Mouse (Mus musculus): ENCODE measurements around the gene Xaf1.

The Xaf1 gene

DNA sequence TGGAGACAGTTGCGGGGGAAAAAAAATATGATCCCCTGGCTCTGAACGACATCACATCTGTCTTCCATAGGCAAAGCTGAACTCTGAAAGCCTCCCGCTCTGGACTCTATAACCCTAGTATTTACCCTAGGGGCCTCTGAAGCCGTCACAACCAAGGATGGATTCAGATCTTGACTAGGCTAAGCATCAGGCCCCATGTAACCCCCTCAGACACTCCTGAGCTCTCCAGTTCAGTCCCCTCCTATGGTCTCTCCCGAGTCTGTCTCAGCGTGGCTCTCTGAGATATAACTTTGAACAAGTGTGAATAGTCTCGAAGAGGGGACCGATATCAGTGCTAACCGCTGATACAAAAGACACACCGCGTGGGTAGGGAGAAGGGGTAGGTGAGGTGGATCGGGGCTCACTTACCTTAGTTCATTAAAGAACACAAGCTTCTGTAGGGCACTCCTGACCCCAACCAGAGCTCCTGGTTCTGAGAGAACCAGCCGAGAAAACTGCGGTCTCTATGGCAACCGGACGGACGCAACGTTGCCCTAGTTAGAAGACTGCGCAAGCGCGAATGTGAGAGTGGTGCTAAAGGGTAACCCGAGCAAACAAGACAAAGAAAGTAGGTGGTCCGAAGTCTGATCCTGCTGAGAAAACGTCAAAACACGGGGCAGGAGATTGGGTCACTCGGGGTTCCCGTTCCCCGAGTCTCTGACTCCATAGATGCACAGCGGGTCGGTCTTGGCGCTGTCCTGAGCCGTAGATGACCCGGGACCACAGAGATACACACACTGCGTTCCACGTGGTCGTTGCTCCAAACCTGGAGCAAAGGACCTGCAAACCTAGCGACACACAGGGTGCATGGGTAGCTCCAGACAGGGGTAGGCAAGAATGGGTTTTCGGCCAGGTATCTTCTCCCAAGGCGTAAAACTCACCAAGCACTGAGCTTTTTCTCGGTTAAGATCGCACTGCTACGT, 60.2 kb downstream of the Xaf1 start:
- DNase-seq (ENCODE audit: low spot score), result no peak

DNA sequence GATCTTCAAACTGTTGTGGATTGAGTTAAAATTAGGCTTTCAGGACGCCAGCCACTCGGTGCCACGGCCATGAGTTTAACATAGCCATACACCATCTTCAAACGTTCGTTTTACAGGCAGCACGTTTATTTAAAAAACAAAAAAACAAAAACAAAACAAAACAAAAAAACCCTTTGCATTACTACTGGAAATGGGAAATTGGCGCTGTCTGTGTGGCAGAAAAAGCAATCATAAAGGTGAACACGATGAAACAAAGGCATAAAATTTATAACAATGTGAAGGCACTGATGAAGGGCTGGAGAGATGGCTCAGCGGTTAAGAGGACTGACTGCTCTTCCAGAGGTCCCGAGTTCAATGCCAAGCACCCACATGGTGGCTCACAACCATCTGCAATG, 60.9 kb downstream of the Xaf1 start, which contains the start of gene Tekt1:
Gene Tekt1, minus strand, starts transcription at position 96 of the 395 bp plus-strand sequence.
- DNase-seq (ENCODE audit: low spot score), result no peak
